Mouse (Mus musculus): ENCODE results near the gene Gm20388. TPM values are rescaled to one million over a fixed set of nuclear protein-coding genes. Genes with fewer than 3 reads are reported as not detected.

Gene Gm20388
- total RNA-seq, 1 experiment from 2014 or later = 1.8 TPM

DNA sequence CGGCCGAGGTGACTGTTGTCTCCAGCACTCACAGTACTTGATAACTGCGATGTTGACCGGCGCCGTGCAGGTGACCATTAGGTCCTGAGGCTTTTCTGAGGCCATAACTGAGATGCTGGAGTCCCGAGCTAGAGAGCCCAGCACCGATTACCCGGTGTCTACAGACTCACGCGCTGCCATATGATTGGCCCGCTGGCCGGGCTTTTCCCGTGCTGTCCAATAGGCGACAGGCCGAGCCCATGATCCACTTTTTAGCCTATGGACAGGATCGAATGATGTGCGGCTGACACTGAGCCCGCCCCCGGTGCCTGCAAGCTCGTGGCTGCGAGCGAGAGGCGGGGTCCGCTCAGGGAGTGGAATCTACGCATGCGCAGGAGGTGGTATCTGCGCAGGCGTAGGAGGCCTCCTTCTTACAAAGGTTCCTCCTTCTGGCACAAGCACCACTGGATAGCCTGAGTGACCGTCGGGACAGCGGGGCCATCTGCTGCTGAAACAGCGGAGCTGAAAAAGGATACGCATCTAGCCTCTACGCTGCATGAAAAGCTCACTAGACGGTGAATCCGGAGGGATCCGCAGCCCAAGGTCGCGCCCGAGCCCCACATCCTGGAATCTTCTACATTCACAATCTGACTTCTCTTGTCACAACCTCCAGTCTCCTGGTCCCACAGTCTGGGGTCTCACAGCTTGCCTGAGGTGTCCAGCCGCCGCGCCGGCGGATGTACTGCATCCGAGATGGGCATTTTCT is 2532.8 kb downstream of the Gm20388 start, which contains the start of gene Mvd:
Gene Mvd, minus strand, starts transcription at position 161 of the 745 bp plus-strand sequence.

DNA sequence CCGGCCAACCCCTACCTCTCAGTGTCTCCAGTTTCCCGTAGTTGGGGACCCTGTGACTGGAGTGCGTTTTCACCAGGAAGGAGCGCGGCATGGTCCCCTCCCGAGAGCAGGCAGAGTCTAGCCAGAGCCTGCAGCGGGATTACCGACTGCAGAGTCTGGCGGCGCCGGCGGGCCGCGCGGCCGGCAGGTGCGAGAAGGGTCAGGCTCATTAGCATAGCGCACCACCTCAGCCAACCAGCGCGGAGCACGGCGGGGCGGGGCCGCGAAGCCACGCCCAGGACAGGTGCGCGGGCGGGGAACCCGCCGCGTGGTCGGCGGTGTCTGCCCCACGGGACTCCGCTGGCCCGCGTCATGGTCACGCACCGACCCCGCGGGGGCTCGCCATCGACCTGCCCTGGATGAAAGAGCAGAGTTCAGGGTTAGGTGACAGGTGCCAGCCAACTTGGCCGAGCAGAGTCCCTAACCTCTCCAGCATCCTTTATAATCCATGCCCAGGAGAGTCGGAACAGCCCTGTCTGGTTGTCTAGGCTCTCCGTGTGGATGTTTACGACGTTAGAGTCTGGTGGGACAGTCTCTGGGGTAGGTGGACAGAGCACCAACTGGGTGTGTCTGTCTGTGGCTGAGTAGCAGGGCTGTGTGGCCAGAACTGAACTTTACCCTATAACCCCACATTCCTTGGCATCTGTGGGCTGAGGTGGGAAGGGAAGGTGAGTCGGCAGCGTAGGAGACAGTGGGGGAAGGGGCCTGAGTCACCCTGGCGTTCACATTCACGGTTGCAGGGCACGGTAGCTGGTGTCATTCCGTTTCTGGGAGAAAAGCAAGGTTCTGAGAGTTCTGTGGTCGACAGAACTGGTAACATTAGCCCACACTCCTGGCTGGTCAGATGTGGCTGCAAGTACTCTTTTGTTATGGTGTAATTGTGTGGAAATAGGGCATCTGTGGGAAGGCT is 2550.2 kb downstream of the Gm20388 start, which contains the start of gene Snai3:
Gene Snai3, minus strand, starts transcription at position 210 of the 949 bp plus-strand sequence.

DNA sequence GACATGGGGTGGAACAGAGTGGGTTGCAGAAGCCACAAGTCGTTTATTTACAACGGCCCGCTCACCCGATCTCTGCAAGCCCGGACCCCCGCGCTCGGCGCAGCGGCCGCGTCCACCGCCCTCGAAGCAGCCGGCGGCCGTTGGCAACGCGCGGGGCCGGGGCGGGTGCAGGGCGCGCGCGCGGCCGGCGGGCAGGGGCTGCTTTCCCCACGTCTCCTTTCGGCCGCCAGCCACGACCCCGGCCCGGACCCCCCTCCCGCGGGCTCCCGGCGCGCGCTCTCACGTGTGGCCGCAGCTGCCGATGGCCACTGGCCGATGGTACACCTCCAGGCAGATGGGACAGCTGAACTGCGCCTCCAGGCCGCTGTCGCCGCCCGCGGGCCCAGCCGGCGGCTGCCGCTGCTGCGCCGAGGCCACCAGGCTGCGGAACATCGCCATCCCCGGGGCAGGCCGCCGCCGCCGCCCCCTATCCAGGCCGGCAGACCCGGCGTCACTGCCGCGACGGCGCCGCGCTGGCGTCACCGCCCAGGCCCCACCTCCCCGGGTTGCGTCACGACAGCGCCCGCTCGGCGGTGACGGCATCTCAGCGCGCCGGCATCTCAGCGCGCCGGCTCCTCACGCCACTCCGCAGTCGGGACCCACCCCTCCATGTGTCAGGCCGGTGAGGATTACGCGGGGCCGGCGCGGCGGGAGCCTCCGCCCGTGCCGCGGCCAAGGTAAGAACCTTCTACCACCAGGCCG is 2565.1 kb downstream of the Gm20388 start, which contains the start of the genes Rnf166 and Ctu2:
Gene Rnf166, minus strand, starts transcription at position 485 of the 741 bp plus-strand sequence.
Gene Ctu2, plus strand, starts transcription at position 564 of the 741 bp plus-strand sequence.

DNA sequence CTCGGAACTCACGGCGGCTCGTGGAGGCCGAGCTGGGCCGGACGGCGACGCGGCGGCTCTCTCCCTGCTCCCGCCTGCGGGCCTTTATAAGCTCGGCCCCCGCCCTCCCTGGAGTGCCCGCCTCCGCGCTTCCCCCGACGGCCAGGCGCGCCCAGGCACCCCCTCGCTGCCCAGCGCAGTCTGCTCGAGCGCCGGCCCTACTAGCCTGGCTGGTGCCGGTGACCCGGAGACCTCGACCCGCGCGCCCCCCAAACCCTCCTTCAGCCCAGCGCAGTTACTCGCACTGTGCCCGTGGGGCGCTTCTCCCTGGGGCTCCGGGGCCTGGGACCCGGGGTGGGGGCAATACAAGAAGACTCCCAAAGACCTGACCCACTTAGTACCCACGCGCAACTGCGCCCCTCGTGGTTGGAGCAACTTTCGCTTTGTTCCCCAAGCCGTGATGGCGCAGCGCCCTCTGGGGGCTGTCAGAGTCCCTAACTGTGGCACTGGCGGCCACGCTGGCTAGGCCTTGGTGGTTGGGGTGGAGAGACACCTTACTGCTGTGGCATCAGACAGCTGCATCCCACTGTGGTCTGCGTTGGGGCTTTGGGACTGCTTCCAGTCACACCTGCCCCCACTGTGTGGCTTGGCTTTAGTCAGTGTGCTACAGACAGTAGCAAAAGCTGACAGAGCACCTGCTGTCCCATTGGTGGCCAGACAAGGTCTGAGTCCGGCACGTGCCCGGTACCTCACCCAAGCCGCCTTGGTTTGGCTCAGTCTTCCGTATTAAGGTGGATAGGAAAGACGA is 2640.8 kb downstream of the Gm20388 start, which contains the start of gene Piezo1:
Gene Piezo1, minus strand, starts transcription at position 65 of the 787 bp plus-strand sequence.

DNA sequence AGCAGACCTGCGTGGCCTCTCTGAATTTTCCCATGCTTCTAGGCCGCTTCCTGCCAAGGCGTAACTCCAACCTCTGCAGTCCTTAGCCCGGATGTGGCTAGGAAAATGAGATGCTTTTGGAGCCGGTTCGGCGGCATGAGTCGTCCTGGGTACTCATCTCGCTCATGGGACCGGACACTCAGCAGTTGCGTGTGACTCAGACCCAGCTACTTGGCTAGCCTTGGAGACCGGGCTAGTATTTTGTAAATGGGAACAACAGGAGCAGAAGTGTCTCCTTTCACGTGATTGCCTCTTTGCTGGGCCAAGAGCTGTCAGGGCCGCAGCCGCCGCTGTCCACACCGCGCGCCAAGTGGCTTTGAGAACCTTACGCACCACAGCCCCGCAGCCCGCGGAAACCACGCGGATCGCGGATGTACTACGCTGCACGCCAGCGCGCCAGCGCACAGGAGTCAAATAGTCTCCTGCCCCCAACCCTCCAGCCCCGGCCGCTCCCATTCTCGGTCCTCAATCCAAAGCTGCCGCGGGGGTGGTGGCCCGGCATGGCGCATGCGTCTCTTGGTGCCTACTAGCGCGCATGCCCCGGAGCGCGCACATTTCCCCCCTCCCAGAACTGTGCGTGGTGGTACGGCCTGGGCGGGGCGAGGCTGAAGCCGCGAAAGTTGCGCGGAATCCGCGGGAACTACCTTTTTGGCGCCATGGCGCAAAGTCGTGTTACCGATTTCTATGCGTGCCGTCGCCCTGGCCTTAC is 2656.9 kb downstream of the Gm20388 start, which contains the start of gene Cdt1:
Gene Cdt1, plus strand, starts transcription at position 655 of the 748 bp plus-strand sequence.

DNA sequence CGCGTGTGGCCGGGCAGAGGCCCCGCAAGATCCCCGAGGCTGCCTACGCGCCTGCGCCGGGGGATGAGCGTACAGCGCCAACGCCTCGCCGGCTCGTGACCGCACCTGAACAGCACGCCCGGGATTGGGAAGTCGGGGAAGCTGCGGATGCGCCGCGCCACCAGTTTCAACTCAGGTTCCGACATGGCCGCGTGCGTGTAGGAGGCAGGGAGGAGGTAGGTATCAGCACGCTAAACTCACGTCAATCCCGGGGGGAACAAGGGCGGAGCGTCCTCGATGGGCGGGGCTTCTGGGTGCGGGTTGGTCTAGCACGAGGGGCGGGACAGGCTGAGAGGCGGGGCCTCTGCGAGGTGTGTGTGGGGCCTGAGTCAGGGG is 2666.0 kb downstream of the Gm20388 start, which contains the start of gene Aprt:
Gene Aprt, minus strand, starts transcription at position 262 of the 375 bp plus-strand sequence.

DNA sequence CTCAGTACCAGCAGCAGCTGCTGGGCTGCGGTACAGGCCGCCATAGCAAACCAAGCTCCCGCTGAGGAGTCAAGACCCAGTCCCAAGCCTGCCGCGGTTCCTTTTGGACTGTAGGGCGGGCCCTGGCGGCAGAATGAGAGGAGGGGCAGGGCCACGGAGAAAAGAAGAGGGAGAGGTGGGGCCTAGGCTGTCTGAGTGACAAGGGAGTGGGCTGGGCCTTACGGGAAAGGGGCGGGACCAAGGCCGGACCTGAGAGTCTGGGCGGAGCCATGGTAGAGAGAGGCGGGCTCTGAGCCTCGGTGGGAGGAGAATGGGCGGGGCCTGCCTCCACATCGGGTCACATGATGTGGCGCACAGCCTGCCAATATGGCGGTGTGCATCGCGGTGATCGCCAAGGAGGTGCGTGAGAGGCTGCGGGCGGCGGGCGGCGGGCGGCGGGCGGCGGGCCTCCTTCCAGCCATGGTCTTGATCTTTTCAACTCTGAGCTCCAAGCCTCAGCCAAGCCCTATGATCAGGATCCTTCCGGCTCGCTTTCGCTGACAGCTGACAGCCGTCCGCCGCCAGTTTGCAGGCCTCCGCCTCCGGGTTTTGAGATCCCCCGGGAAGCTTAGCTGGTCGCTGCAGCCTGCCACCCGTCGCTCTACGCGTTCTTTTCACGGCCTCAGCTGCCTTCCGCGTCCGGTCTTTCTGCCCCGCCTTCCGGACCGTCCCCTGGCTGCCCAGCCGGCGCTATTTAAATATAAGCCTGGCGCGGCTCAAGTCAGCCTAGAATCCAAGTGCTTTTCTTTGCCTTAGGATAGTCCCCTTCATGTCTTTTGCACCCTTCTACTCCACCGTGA is 2700.9 kb downstream of the Gm20388 start, which contains the start of the genes Galns and Trappc2l:
Gene Galns, minus strand, starts transcription at position 169 of the 839 bp plus-strand sequence.
Gene Trappc2l, plus strand, starts transcription at position 346 of the 839 bp plus-strand sequence.

DNA sequence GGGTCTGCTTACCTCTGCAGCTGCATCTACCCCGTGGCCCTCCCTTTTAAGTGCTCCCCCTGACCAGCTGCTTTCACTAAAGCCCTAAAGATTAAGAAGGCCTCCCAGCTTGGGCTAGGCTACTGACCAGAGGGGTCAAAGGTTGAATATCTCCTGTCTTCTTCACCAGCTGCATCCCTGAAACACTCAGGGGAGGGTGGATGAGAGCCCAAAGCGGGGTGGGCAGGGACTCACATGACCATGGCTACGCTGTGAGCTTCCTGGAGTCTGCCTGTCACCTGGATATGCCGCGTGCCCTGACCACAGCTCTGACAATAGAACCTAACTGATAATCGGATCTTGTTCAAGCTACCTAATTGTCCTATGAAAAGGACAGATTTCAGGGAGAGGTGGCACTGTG is 2712.1 kb downstream of the Gm20388 start, which contains the start of gene Pabpn1l:
Gene Pabpn1l, minus strand, starts transcription at position 13 of the 400 bp plus-strand sequence.

DNA sequence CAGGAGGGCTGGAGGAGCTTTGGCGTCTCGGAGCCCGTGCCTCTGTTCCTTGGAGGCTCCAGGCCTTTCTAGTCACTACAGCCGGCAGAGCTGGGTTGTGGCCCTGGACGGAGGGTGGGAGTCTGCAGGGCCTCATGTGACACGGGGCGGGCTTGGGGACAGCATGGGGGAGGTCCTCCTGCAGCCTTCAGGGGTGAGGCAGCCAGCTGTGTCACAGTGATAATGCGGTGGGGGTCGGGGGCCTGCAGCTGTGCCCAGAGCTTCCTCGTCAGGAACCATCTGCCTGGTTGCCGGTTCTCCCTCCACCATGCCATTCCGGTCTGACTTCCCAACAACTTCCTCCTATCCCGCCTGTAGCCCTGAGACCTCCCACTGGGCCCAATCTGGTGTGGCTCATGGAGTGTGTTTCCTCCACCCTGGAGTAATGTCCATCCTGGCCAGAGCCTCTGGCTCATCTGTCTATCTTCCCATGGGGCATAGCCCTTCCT is 2788.4 kb downstream of the Gm20388 start, which contains the start of gene Cbfa2t3:
Gene Cbfa2t3, minus strand, starts transcription at position 105 of the 488 bp plus-strand sequence.

DNA sequence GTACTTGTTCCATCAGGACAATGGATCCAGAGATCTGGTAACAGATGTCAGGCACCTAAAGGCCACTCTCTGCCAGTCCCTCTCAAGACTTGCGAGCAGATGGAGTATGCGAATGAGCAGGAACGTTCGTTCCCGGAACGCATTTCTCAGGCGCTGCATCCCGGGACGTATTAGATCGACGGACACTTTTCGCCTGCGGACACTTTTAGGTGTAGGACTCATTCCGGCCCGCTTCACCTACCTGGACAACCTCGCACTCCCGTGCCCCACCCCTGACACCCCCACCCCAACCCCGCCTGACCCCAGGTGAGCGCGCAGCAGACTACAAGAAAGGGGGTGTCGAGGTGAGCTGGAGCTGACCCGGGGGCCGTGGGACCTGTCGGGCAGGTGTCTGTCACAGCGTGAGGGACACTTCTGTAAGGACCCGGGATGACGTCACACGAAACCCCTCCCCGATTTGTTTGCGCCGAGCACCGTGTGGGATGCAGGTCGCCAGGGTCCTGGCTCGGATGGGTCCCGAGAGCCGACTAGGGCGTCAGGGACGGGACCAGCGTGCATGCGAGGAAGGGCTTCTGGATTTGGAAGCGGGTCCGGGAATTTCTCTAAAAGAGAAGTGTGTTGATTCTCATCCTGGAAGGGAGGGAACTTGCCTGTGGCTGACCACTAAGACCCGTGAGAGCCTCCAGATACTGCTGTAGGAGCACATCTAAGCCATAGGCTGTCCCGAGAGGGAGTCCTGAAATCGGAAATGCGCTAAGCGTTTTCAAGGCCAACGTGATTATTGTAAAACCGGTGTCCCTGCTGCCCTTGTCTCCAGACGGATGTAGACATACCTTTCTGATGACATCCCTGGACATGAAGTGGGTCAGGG is 2864.9 kb downstream of the Gm20388 start, which contains the start of gene Acsf3:
Gene Acsf3, plus strand, starts transcription at position 202 of the 871 bp plus-strand sequence.

DNA sequence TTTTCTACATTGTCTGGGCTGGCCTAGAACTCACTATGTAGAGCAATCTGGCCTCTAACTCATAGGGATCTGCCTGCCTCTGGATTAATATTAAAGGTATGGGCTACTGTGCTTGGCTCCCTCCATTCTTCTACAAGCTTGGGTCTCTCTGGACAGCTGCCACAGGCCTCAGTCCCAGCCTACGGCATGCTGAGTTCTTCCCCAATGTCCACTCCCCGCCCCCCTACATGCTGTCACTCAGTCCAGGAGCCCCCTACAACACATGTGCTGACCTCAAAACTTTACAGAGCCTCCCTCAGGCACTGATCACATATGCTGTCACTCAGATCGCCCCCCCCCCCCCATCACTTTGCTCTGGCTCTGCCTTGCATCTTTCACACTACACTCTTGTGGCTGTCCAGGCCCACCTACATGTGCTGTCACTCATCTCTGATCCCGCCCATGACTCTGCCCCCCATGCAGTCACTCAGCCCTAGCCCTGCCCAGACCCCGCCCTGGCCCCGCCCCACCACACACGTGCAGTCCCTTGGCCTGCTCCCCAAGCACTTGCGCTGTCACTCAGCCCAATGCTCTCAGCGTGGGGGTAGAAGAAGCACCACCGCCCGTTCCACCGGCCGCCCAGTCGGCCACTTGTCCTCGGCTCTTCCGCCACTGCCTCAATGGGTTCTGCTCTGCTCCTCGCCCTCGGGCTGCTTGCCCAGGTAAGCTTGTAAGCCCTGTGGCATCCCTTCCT is 2937.4 kb downstream of the Gm20388 start, which contains the start of gene Cdh15:
Gene Cdh15, plus strand, starts transcription at position 138 of the 733 bp plus-strand sequence.

DNA sequence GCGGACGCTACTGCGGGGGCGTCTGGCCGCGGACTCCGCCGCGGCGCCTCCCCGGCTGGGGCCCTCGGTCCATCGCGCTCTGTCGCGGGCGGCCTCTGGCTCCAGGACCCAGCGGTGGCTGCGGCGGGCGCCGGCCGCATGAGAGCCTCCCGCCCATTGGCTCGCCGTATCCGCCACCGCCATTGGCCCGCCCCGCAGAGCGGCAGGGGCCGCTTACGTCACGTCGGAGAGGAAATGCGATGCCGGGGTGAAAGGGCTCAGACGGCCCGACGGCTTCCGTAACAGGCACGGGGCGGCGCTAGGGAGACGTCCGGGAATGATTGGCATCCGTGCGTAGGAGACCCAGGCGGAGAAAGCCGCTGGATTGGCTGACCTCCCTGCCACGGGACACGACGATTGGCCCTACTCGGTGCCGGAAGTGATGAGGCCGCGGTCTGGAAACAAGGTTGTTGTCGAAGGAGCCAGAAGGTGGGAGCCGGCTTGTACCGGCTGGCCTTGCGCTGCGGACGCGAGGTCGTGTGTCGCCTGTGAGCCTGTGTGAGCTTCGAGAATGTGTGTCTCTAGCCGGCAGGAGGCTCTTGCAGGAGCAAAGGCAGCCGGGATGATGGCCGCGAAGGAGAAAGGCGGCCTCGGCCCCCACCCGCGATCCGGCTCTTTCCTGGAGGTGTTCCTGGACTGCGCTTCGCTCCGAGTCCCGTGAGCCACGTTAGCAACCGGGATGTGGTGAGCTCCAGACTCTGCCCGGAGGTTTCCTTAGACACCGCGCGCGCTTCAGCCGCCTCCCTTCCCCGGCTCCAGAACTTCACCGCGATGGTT is 3131.7 kb downstream of the Gm20388 start, which contains the start of gene Ankrd11:
Gene Ankrd11, minus strand, starts transcription at position 120 of the 816 bp plus-strand sequence.

DNA sequence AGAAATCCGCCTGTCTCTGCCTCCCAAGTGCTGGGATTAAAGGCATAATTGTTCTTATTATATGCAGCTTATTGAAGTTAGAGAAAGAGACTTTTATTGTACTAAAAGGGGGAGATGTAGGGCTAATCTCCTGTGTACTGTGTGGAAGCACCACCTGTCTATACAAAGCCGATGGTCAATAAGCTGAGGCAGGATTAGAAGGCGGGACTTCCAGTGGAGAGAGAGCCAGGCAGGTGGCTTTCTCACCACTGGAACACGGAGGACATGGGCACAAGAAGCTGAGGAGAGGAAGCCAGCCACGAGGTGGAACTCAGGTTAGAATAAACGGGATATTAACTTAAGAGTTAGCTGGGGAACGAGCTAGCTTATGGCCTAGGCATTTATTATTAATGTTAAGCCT is 3152.1 kb downstream of the Gm20388 start, which contains the start of gene Spg7:
Gene Spg7, plus strand, starts transcription at position 222 of the 400 bp plus-strand sequence.

DNA sequence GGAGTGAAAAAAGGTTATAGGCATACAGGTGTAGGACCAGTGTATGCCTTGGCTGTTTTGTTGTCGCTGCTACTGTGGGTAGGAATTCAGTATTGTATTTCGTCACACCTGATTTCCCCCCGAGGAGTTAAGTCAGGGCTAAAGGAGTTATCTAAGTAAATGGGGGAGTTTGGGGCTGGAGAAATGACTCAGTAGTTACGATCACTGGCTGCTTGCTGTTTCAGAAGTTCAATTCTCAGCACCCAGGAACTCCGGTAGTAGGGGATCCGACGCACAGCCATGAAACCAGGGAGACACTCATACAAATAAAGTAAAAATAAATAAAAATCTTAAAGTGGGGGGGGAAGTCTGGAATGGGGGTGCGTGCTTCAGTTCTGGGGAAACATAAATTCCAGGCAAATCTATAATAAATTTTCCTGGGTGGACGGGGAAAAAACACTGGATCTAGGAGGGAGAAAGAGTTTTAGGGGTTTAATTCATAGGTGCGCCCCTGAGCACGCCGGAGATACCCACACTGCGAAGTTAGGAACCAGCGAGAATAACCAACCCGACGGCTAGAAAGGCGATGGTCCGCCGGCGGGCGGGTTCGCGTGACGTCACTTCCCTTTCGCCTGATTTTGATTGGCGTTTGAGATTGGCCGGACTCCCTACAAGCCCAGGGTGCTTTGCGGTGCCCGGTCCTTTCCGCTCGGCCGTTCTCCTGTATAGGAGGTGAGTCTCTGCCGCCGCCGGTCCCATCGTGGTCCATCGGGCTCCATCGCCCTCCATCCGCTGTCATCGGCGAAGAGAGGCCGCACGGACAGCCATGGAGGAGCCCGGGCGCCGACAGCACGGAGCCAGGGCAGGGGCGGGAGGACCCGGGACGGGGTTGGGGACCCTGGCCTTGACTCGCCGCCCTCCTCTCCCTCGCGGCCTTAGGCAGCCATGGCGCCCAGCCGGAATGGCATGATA is 3191.4 kb downstream of the Gm20388 start, which contains the start of gene Rpl13:
Gene Rpl13, plus strand, starts transcription at position 616 of the 951 bp plus-strand sequence.

Measured in CD4-positive naive resting alpha-beta T cell, adult 76 days (primary cell).